15 mouse cellular contexts compared by ENCODE assay signal in genomic region chr5:24936451-24936850, GRCm38 (mm10).
"Had no signal": no experiment of that assay in that cellular context is flagged by ENCODE, and none has a peak within 500 bp of the region (broad histone marks: within the 10 kb centered on the region; RNA-seq: fewer than 3 reads in every experiment).

No protein-coding gene starts in this region.

- H3K27me3 ChIP-seq: lung, embryonic 15.5 days; midbrain, embryonic 13.5 days; neural tube, embryonic 13.5 days had no signal

- ATAC-seq: midbrain, embryonic 13.5 days; midbrain, embryonic 16.5 days had no signal

- H3K9ac ChIP-seq: liver, embryonic 14.5 days; lung, embryonic 15.5 days; midbrain, embryonic 13.5 days; neural tube, embryonic 13.5 days had no signal

- H3K4me3 ChIP-seq: lung, embryonic 15.5 days; midbrain, embryonic 10.5 days; midbrain, embryonic 13.5 days; myocyte; neural tube, embryonic 13.5 days had no signal

- H3K4me1 ChIP-seq: lung, embryonic 15.5 days; midbrain, embryonic 10.5 days; midbrain, embryonic 13.5 days; neural tube, embryonic 13.5 days had no signal

- DNase-seq: kidney, adult 2 months; kidney, postnatal 25 days; lung, adult 18-20 months; lung, postnatal 10 days; lung, postnatal 4 days; retina, postnatal 1 day; thymus, adult 18-20 months; thymus, postnatal 36 days had no signal

- H3K27ac ChIP-seq: liver, embryonic 14.5 days; lung, embryonic 15.5 days; midbrain, embryonic 10.5 days; midbrain, embryonic 13.5 days; neural tube, embryonic 13.5 days had no signal

- H3K9me3 ChIP-seq: lung, embryonic 15.5 days; midbrain, embryonic 13.5 days; neural tube, embryonic 13.5 days had no signal

- H3K36me3 ChIP-seq: lung, embryonic 15.5 days; midbrain, embryonic 10.5 days; midbrain, embryonic 13.5 days; neural tube, embryonic 13.5 days had no signal

- H3K4me2 ChIP-seq: lung, embryonic 15.5 days; midbrain, embryonic 13.5 days; neural tube, embryonic 13.5 days had no signal
